Mouse (Mus musculus) midbrain, embryonic 14.5 days (tissue): ENCODE measurements around the gene Tmem256. TPM values are rescaled to one million over a fixed set of nuclear protein-coding genes. Genes with fewer than 3 reads are reported as not detected.

Experiments
- ATAC-seq: fragments of 200-750 bp; cut with Nextera tagmentation; 2 replicates; pipeline ENCODE4 v1.8.0; 2017; ENCODE audit warnings: moderate number of reproducible peaks, moderate library complexity; ENCODE audit not compliant: low FRiP score, low TSS enrichment
- DNase-seq: peaks from one replicate; pipeline ENCODE4 v3.0.0-alpha.2; 2015
- H3K27ac ChIP-seq: fragments of 300-500 bp; sonication (generic); replicated peaks from 2 replicates; pipeline ENCODE4 v1.5.1; 2014; ENCODE audit warnings: mild to moderate bottlenecking, low read depth, low read length, moderate library complexity
- H3K27me3 ChIP-seq: fragments of 300-500 bp; sonication (generic); 2 replicates; pipeline ENCODE4 v1.6.1; 2014; ENCODE audit warnings: low read length, control low read depth, mixed read lengths; ENCODE audit not compliant: control insufficient read depth, insufficient read depth
- H3K36me3 ChIP-seq: fragments of 300-500 bp; sonication (generic); 2 replicates; pipeline ENCODE4 v1.6.1; 2014; ENCODE audit warnings: low read length, control low read depth; ENCODE audit not compliant: control insufficient read depth, insufficient read depth
- H3K4me1 ChIP-seq: fragments of 300-500 bp; sonication (generic); 2 replicates; pipeline ENCODE4 v1.6.1; 2014; ENCODE audit warnings: mild to moderate bottlenecking, antibody characterized with exemption, low read length, control low read depth; ENCODE audit not compliant: control insufficient read depth, insufficient read depth
- H3K4me2 ChIP-seq: fragments of 300-500 bp; sonication (generic); 2 replicates; pipeline ENCODE4 v1.6.1; 2014; ENCODE audit warnings: mild to moderate bottlenecking, low read length, moderate library complexity
- H3K4me3 ChIP-seq: fragments of 300-500 bp; sonication (generic); replicated peaks from 2 replicates; pipeline ENCODE4 v1.5.1; 2014; ENCODE audit warnings: low read depth, low read length
- H3K9ac ChIP-seq: fragments of 300-500 bp; sonication (generic); replicated peaks from 2 replicates; pipeline ENCODE4 v1.6.1; 2014; ENCODE audit warnings: mild to moderate bottlenecking, low read length, moderate library complexity
- H3K9me3 ChIP-seq: fragments of 300-500 bp; sonication (generic); 2 replicates; pipeline ENCODE4 v1.6.1; 2016; ENCODE audit warnings: low read length, control low read depth, mixed read lengths; ENCODE audit not compliant: control insufficient read depth
- WGBS: fragments of 180-500 bp; shearing (Covaris S2); extraction: QIAGEN DNeasy Blood & Tissue Kit; methylation state at CpG from one replicate; pipeline ENCODE4 v1.1.7; 2014; 5-methylcytosine and 5-hydroxymethylcytosine counted together
- polyA plus RNA-seq: library from polyadenylated mRNA; unstranded; fragments of >200 nt; fragmentation: Nextera tagmentation; extraction: Ambion mirVana; gene quantifications from 2 replicates; pipeline ENCODE4 v1.2.1, GENCODE M21; 2014

Tmem256 gene
- polyA plus RNA-seq, 1 experiment from 2014 or later = 313 TPM

DNA sequence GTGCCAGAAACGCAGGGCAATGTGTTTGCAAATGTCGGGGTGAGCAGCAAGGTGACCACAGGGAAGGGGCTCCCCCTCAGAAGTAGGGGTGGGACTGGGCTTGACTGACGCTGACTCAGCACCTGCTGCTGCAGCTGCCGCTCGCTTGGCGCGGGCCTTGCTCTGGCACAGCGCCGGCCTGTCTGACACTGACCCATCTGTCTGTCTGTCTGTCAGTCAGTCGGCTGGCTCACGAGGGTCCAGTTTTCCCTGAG, 38.2 kb upstream of the Tmem256 start:
- Histone ChIP-seq H3K9me3 (no peaks in the 10 kb centered on the region), H3K4me3 (peak overlapping the region; percentile 59), H3K27me3 (peaks cover 27% of the 10 kb centered on the region), H3K36me3 (no peaks in the 10 kb centered on the region), H3K9ac (peak overlapping the region; percentile 62), H3K4me1 (peaks cover 56% of the 10 kb centered on the region), H3K27ac (peak overlapping the region; percentile 95), H3K4me2 (peak overlapping the region; percentile 97)
- WGBS = 0% methylated on average over 11 of the region's 11 CpGs
- ATAC-seq (peak; percentile 44), DNase-seq (no peak)

DNA sequence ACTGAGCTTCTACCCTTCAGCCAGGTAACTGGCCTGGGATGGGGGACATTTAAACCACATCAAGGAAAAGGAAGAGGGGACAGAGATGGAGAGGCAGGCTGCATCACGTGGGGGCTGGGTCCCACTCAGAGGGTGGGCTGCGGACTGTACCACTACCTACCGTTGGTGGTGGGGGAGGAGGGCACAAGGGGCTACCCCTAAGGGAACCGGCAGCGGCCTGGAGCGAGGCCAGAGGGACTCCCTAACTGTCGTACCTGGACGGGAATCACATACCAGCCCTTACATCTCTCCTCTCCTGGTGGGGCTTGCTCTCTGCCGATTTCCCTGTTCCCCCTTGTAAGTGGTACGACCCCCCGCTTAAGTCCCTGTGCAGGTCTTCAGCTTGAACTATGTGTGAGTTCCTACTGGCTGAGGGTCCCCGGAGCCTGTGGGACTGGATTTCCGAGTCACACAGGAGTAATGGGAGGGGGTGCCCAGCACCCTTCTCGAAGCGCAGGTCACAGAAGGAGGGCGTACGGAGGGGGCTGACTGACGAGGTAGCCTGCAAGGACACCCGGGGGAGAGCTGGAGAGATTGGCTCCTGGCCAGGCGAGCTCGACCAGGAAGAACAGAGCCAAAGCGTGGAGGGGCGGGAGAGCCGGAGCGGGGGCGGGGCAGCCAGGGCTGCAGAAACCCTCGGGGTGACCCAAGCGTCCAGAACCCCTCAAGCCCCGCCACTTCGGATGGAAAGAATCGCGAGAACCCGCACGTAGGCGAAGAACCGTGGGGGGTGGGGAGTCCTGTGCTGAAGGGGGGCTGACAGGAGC, 37.7 kb upstream of the Tmem256 start:
- Histone ChIP-seq H3K4me3 (peak overlapping the region; percentile 59), H3K27me3 (peaks cover 31% of the 10 kb centered on the region), H3K4me1 (peaks cover 51% of the 10 kb centered on the region), H3K36me3 (no peaks in the 10 kb centered on the region), H3K9me3 (no peaks in the 10 kb centered on the region), H3K4me2 (peak overlapping the region; percentile 97), H3K27ac (peak overlapping the region; percentile 95), H3K9ac (peak overlapping the region; percentile 62)
- WGBS = 1% methylated on average over 36 of the region's 36 CpGs
- DNase-seq = peak; percentile 90
- peak; percentile 82 for ATAC-seq

DNA sequence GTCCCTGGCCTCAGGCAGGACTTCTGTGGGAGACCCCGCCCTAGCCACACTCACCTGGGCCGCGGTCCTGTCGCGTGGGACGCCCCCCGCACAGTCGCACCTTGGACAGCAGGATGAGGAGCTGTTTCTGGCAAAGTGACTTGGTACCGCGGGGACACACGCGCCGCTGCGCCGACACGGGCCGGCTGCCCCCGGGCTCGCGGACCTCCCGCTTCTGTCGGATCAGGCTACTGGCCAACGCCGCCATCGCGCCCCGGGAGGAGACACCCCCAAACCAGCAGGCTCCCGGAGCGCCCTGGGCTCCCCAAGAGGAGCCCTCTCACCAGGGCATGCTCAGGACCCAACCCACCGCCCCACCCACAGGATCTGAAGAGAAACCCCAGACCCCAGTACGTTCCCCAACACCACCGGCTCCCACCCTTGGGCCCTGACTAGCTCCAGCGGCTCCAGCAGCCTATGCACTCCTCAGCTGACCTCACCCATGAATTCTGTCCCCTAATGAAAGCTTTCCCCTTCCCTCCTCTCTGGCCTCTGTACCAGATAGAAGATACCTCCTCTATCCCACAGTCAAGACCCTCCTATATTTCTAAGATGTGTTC, 36.8 kb upstream of the Tmem256 start, which contains the start of gene Fgf11:
TSS of gene Fgf11 (minus strand) at position 479 of the 599 bp plus-strand sequence.
- ATAC-seq (no peak), DNase-seq (peak; percentile 26)
- no peaks in the 10 kb centered on the region for H3K36me3 ChIP-seq
- peak within 1 kb of the TSS; percentile 95 for H3K27ac ChIP-seq
- WGBS = under 1% methylated on average over 33 of the region's 33 CpGs
- H3K9ac ChIP-seq = peak within 1 kb of the TSS; percentile 62
- peaks cover 49% of the 10 kb centered on the region for H3K4me1 ChIP-seq
- no peaks in the 10 kb centered on the region for H3K9me3 ChIP-seq
- peak within 1 kb of the TSS; percentile 97 for H3K4me2 ChIP-seq
- peaks cover 30% of the 10 kb centered on the region for H3K27me3 ChIP-seq
- H3K4me3 ChIP-seq = peak within 1 kb of the TSS; percentile 59

DNA sequence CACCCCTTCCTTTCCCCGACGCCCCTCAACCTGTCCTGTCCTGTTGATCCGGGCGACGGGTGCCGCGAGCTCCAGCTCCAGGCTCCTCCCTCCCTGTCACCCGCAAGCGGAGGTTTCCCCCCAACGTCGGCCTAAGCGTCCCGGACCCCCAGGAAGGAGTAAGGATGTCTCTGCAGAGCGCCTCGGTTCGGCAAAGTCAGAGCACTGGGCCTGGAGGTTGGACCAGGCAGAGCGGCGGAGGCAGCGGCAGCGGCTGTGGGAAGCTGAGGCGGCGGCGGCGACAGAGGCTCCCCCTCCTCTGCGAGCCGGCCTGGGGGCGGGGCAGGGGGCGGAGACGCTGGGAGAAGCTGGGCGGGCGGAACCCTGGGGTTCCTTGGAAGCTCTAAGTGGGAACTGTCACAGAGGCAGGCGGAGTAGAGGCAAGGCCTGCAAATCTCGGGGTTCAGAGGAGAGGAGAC, 35.6 kb upstream of the Tmem256 start:
- peak overlapping the region; percentile 59 for H3K4me3 ChIP-seq
- peaks cover 28% of the 10 kb centered on the region for H3K27me3 ChIP-seq
- under 1% methylated on average over 33 of the region's 33 CpGs for WGBS
- H3K9ac ChIP-seq = peak overlapping the region; percentile 62
- H3K9me3 ChIP-seq = no peaks in the 10 kb centered on the region
- no peak for ATAC-seq
- peaks cover 49% of the 10 kb centered on the region for H3K4me1 ChIP-seq
- H3K27ac ChIP-seq = peak overlapping the region; percentile 69
- no peaks in the 10 kb centered on the region for H3K36me3 ChIP-seq
- H3K4me2 ChIP-seq = peak overlapping the region; percentile 97
- peak; percentile 86 for DNase-seq

DNA sequence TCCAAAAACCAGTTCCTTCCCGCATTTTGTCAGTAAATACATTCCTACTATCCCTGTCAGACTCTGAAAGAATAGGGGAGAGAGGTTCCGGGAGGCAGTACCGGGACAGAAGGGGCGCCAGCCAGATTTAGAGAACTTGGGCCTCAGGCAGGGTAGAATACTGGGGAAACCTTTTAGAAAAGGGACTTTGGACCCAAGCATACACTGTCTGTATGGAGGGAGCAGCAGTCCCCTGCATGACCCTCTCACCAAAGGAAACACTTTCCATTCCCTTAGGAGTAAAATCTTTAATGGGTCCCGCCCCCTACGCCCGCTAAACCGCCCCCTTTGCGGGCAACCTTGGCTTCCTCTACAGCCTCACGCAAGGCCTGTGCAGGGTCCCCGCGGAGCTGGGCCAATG, 35.0 kb upstream of the Tmem256 start:
- peaks cover 24% of the 10 kb centered on the region for H3K27me3 ChIP-seq
- 3% methylated on average over 12 of the region's 12 CpGs for WGBS
- H3K4me2 ChIP-seq = peak overlapping the region; percentile 97
- no peak for DNase-seq
- H3K9ac ChIP-seq = peak overlapping the region; percentile 62
- no peak for ATAC-seq
- H3K4me1 ChIP-seq = peaks cover 49% of the 10 kb centered on the region
- H3K27ac ChIP-seq = peak overlapping the region; percentile 69
- H3K36me3 ChIP-seq = no peaks in the 10 kb centered on the region
- H3K9me3 ChIP-seq = no peaks in the 10 kb centered on the region
- H3K4me3 ChIP-seq = peak overlapping the region; percentile 59

DNA sequence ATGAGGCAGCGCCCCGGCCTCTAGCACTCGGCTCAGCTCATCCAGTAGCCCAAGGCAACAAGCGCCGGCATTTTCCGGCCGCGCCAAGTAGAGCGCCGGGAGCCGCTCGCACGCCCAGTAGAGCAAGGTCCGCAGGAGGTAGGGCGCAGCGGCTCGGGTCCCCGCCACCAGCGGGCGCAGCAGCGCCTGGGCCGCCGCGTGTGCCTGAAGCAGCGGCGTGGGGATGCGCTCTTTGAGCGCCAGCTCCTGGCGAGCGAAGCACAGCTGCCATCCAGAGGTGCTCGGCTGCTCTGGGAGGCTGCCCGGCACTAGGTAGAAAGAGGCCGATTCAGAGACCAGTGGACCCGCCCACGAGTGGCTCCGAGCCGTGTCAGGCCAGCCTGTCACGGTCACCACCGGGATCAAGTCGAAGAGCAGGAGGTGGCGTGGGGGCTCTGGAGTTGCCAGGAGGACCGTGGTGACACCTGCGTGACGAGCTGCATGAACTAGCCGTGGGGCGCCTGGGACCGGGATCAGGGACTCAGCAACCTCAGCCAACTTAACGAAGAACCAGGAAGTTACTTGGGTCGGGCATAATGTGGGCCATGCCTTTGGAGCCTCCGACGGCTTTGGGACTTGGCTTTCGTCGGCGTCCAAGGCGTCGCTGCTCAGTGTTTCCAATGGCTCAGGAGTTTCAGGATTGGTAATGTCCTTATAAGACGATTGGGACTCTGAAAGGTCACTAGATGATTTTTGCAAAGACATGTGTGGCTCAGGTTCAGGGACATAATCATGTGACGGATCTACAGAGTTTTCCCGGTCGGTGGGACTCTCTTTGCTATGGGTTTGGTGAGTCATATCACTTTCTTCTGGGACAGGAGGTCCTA, 34.3 kb upstream of the Tmem256 start:
- ATAC-seq = peak; percentile 29; the same call in 1 of the 2 replicates
- H3K4me3 ChIP-seq = peak overlapping the region; percentile 59
- H3K27ac ChIP-seq = peak overlapping the region; percentile 69; the same call in 1 of the 2 replicates
- peak overlapping the region; percentile 62 for H3K9ac ChIP-seq
- no peaks in the 10 kb centered on the region for H3K36me3 ChIP-seq
- peaks cover 47% of the 10 kb centered on the region for H3K4me1 ChIP-seq
- peak overlapping the region; percentile 97 for H3K4me2 ChIP-seq
- DNase-seq = peak; percentile 89
- peaks cover 24% of the 10 kb centered on the region for H3K27me3 ChIP-seq
- WGBS = 2% methylated on average over 60 of the region's 60 CpGs
- no peaks in the 10 kb centered on the region for H3K9me3 ChIP-seq

DNA sequence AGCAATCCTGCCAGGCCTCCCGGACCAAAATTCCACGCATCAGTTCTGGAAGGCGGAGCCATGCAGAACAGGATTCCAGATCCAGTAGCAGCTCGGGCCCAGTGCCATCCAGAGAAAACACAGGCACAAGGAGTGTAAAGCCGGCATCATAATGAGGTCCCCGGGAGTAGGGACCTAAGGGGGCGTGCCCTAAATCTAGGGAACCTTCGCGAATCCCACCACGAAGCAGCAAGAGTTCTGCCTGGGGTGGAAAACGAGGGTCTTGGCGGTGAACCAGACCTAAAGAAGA, 33.7 kb upstream of the Tmem256 start:
- no peaks in the 10 kb centered on the region for H3K36me3 ChIP-seq
- H3K27ac ChIP-seq = no peak overlapping the region
- H3K9ac ChIP-seq = no peak overlapping the region
- H3K4me3 ChIP-seq = no peak overlapping the region
- DNase-seq (no peak), ATAC-seq (no peak)
- H3K4me1 ChIP-seq = peaks cover 41% of the 10 kb centered on the region
- H3K9me3 ChIP-seq = no peaks in the 10 kb centered on the region
- peak overlapping the region; percentile 97 for H3K4me2 ChIP-seq
- peaks cover 24% of the 10 kb centered on the region for H3K27me3 ChIP-seq
- 5% methylated on average over 12 of the region's 12 CpGs for WGBS

DNA sequence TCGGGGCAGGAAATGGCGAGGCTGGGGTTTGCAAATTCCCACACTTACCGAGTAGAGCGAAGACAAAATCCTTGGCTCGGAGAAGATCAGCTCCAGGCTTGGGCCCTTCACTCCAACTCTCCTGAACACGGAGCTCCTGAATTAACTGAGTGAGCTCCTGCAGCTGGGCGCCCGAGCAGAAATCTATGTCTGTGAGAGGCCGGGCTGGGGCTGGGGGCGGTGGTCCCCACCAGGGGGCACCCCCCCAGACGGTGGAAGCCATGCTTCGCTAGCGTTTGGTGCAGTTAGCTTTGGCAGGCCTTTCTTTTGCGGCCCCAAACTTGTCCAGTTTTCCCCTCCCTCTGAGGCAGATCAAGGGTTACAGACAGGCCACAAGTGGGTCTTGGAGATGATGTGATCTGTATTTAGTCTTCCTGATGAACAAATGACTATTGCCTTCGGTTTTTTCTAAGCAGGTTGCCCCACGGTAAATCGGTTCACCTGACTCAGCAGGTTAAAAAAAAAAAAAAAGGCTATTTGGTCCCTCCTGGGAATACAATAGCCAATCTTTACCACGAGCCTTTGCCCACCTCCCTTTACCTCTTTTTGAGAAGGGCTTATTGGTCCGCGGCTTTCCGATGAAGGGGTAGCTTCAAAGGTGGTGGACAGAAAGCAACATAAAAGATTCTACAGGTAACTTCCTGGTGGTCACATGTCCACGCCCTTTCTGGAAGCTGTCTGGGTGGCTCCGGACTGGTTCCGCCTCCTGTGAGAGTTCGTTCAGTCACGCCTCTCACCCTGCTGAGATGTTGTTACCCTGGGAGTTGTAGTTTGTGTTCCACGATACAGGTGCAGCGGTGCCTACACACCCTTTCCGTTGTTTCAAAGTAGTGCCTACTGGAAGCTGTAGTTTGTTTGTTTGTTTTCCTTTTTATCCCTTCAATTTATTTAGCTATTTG, 33.1 kb upstream of the Tmem256 start, which contains the start of gene Tmem102:
TSS of gene Tmem102 (minus strand) at position 653 of the 938 bp plus-strand sequence.
- Histone ChIP-seq H3K27ac (no peak within 1 kb of the TSS), H3K9ac (no peak within 1 kb of the TSS), H3K4me2 (peak within 1 kb of the TSS; percentile 97), H3K27me3 (peaks cover 24% of the 10 kb centered on the region), H3K4me1 (peaks cover 39% of the 10 kb centered on the region), H3K36me3 (no peaks in the 10 kb centered on the region), H3K4me3 (no peak within 1 kb of the TSS), H3K9me3 (no peaks in the 10 kb centered on the region)
- DNase-seq = no peak
- no peak for ATAC-seq
- WGBS = 6% methylated on average over 29 of the region's 29 CpGs
